Mouse (Mus musculus) limb, embryonic 11.5 days (tissue): ENCODE measurements at regions not wholly inside any gene's neighbourhood (a gene's known extent, or its start where the extent isn't known, plus 50 kb on each side); places are given as distances from the start of the nearest gene placed in this dataset. TPM values are rescaled to one million over a fixed set of nuclear protein-coding genes. Genes with fewer than 3 reads are reported as not detected.

Experiments used
- ATAC-seq: fragments of 200-750 bp; cut with Nextera tagmentation; 2 replicates; pipeline ENCODE4 v1.8.0; 2017; ENCODE audit warnings: low read depth; ENCODE audit not compliant: insufficient number of reproducible peaks, low FRiP score, low TSS enrichment
- DNase-seq: peaks from one replicate; pipeline ENCODE4 v3.0.0-alpha.2; 2015; ENCODE audit warnings: low spot score
- H3K27ac ChIP-seq: fragments of 300-500 bp; sonication (generic); replicated peaks from 2 replicates; pipeline ENCODE4 v1.5.1; 2014; ENCODE audit warnings: low read depth, mild to moderate bottlenecking, low read length
- H3K27me3 ChIP-seq: fragments of 300-500 bp; sonication (generic); 2 replicates; pipeline ENCODE4 v1.6.1; 2014; ENCODE audit warnings: mild to moderate bottlenecking, low read length, mixed read lengths; ENCODE audit not compliant: control insufficient read depth, insufficient read depth
- H3K36me3 ChIP-seq: fragments of 300-500 bp; sonication (generic); 2 replicates; pipeline ENCODE4 v1.6.1; 2014; ENCODE audit warnings: mild to moderate bottlenecking, low read length, moderate library complexity, mixed read lengths; ENCODE audit not compliant: control insufficient read depth, insufficient read depth
- H3K4me1 ChIP-seq: fragments of 300-500 bp; sonication (generic); 2 replicates; pipeline ENCODE4 v1.6.1; 2014; ENCODE audit warnings: low read length, mixed read lengths; ENCODE audit not compliant: control insufficient read depth, insufficient read depth
- H3K4me2 ChIP-seq: fragments of 300-500 bp; sonication (generic); 2 replicates; pipeline ENCODE4 v1.6.1; 2014; ENCODE audit warnings: low read depth, mild to moderate bottlenecking, moderate library complexity; ENCODE audit not compliant: severe bottlenecking
- H3K4me3 ChIP-seq: fragments of 300-500 bp; sonication (generic); 2 replicates; pipeline ENCODE4 v1.5.1; 2014; ENCODE audit warnings: low read depth, low read length
- H3K9ac ChIP-seq: fragments of 300-500 bp; sonication (generic); 2 replicates; pipeline ENCODE4 v1.6.1; 2014; ENCODE audit warnings: mild to moderate bottlenecking, low read length
- H3K9me3 ChIP-seq: fragments of 300-500 bp; sonication (generic); 2 replicates; pipeline ENCODE4 v1.6.1; 2016; ENCODE audit warnings: low read length; ENCODE audit not compliant: control insufficient read depth
- WGBS: fragments of 180-500 bp; shearing (Covaris S2); extraction: QIAGEN DNeasy Blood & Tissue Kit; methylation state at CpG from one replicate; pipeline ENCODE4 v1.1.7; 2014; 5-methylcytosine and 5-hydroxymethylcytosine counted together
- microRNA-seq: library from miRNA; unstranded; fragments of <30 nt; microRNA quantifications from one replicate; pipeline ENCODE4, GENCODE M21; 2016

DNA sequence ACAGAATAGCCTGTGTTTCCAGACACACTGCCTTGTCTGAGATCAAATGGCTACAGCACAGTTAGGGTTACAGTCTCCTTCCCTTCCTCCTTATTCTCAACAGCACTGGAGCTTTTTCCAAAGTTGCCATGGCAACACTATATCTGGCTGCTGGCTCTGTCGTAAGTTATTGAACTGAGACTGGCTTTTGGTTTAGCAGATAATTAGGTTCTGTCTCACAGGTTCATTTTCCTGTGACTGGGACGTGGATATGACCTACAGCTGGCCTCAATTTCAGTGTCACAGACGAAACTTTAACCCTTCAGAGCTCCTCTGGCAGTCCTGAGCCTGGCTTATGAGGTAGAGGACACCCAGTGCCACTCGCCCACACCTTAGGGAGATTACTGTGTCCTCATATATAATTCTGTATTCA is 60.2 kb upstream of the Gm11146 start:
- 5% methylated on average over 4 of the region's 4 CpGs for WGBS
- ATAC-seq (peak; percentile 92), DNase-seq (peak; percentile 69)
- Histone ChIP-seq H3K9me3 (no peaks in the 10 kb centered on the region), H3K4me3 (no peak overlapping the region), H3K27me3 (no peaks in the 10 kb centered on the region), H3K9ac (no peak overlapping the region), H3K4me2 (no peak overlapping the region), H3K36me3 (no peaks in the 10 kb centered on the region), H3K4me1 (peaks cover 3% of the 10 kb centered on the region; the same call in 1 of the 2 replicates), H3K27ac (peak overlapping the region; percentile 67)

DNA sequence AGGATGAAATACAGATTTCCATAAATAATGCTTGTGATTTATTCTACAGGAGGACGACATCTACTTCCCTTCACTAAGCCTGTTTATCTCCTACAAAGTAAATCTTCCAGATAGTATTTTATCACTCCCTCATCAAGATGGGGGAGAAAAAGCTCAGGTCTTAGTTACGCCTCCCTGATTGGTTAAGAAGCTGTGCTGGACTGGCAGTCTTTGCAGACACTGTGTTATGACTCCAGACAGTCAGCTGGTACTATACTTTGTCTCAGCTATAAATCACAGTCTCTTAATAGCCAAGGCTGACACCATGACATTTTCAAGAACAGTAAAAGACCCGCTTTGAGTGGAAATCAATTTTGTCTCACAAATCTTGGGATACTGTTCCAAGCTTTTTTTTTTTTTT is 51.4 kb upstream of the Gm11146 start:
- H3K4me2 ChIP-seq, result no peak overlapping the region
- H3K4me1 ChIP-seq, result 0 out of 2 replicates have a peak, but pooled peaks cover 2% of the 10 kb centered on the region
- ATAC-seq (peak; percentile 70; the same call in 1 of the 2 replicates), DNase-seq (no peak)
- no peak overlapping the region for H3K9ac ChIP-seq
- no peaks in the 10 kb centered on the region for H3K36me3 ChIP-seq
- H3K4me3 ChIP-seq, result no peak overlapping the region
- 24% methylated on average over 3 of the region's 3 CpGs for WGBS
- no peaks in the 10 kb centered on the region for H3K9me3 ChIP-seq
- no peak overlapping the region for H3K27ac ChIP-seq
- no peaks in the 10 kb centered on the region for H3K27me3 ChIP-seq

Small RNA genes in the stretch of these regions (microRNA-seq; reads per million reads assigned to microRNA genes)
- gene Gm25025, result not detected
